ENCODE assay signal across 8 mouse cellular contexts in genomic region chr19:5460465-5460911, GRCm38 (mm10). TPM values are rescaled to one million over a fixed set of nuclear protein-coding genes. Genes with fewer than 3 reads are reported as not detected.
DNase-seq lines count a peak whose midpoint lies in the region; ATAC-seq lines count a peak whose summit lies in the region.

Gene Fibp (plus strand): TSS chr19:5460615.

- H3K27ac ChIP-seq in hindbrain, embryonic 10.5 days = peak within 1 kb of the TSS; percentile 88

- H3K4me1 ChIP-seq in hindbrain, embryonic 10.5 days (replicated peaks) = peaks cover 52% of the 10 kb centered on the region

- peak within 1 kb of the TSS; percentile 87 for H3K4me3 ChIP-seq in hindbrain, embryonic 10.5 days

- H3K9me3 ChIP-seq in hindbrain, embryonic 10.5 days = no peaks in the 10 kb centered on the region

- peak; percentile 50; the same call in 1 of the 2 replicates for ATAC-seq in frontal cortex, adult (ENCODE audit: low TSS enrichment)

- peaks cover 33% of the 10 kb centered on the region for H3K36me3 ChIP-seq in hindbrain, embryonic 10.5 days

- peak; percentile 87 for DNase-seq in MEL-GATA-1-ER (ENCODE audit: extremely low read depth, low read depth)
- DNase-seq in cerebellum, adult 8-10 months = peak; percentile 85
- peak; percentile 93 for DNase-seq in hindbrain, embryonic 10.5 days (ENCODE audit: low spot score)
- peak; percentile 82 for DNase-seq in layer of hippocampus, adult 9-11 months
- peak; percentile 93 for DNase-seq in lung, postnatal 10 days
- DNase-seq in ovary, postnatal 36 days (ENCODE audit: low spot score) = peak; percentile 86
- peak; percentile 81 for DNase-seq in thymus, postnatal 25 days

- under 1% methylated on average over 32 of the region's 32 CpGs for WGBS in hindbrain, embryonic 10.5 days

- peaks cover 22% of the 10 kb centered on the region for H3K27me3 ChIP-seq in hindbrain, embryonic 10.5 days (ENCODE audit: insufficient read depth, poor library complexity, severe bottlenecking)

RNA-seq across cellular contexts. Expression of gene Fibp, which starts in this region (rescaled TPM):
- 99.5 and 122 TPM in 2 replicates for polyA plus RNA-seq in hindbrain, embryonic 10.5 days (2016; fragmentation: Nextera tagmentation; extraction: Ambion mirVana)

Comparison
In these comparisons a context has a peak if more than half of its experiments do, and no peak if none do; other contexts are left out.
1. Peak in every context shown above with its lines: DNase-seq, ATAC-seq, H3K4me3 ChIP-seq and H3K27ac ChIP-seq.